Mouse (Mus musculus): ENCODE results near the gene D5Ertd577e.
"Not testable (repeated sequence)": the region's sequence is repeated elsewhere in the genome, so short reads cannot be mapped to it uniquely, and the experiment has no call there.

Gene D5Ertd577e

GRCm38 (mm10) chr5:95456506-95456905 is at the start of gene D5Ertd577e:
Gene D5Ertd577e, plus strand, starts transcription at chr5:95456806.
- not testable (repeated sequence) for DNase-seq (ENCODE audit: low spot score in 2 of 2)

- DNase-seq (ENCODE audit: low spot score in 2 of 2) = not testable (repeated sequence)
Observed at GRCm38 (mm10) chr5:95510458-95510857, 53.9 kb downstream of the D5Ertd577e start, which contains the start of gene Gm3286. Gene Gm3286, plus strand, starts transcription at chr5:95510758.

Data from right cerebral cortex, postnatal 10 days (tissue).